Comparison of ENCODE assay signal across 32 mouse cellular contexts in genomic region chr15:88448272-88448671, GRCm38 (mm10).
"Had no signal": no experiment of that assay in that cellular context is flagged by ENCODE, and none has a peak within 500 bp of the region (broad histone marks: within the 10 kb centered on the region; RNA-seq: fewer than 3 reads in every experiment).

No protein-coding gene starts in this region.

- H3K4me2 ChIP-seq: limb, embryonic 12.5 days; limb, embryonic 13.5 days; limb, embryonic 15.5 days; liver, embryonic 11.5 days; liver, embryonic 12.5 days; liver, embryonic 13.5 days; liver, embryonic 15.5 days; lung, embryonic 14.5 days; lung, embryonic 15.5 days; midbrain, embryonic 11.5 days; midbrain, embryonic 12.5 days; midbrain, embryonic 13.5 days; midbrain, embryonic 15.5 days; neural tube, embryonic 12.5 days had no signal

- H3K9ac ChIP-seq: limb, embryonic 12.5 days; limb, embryonic 13.5 days; limb, embryonic 15.5 days; liver, embryonic 12.5 days; liver, embryonic 13.5 days; liver, embryonic 14.5 days; liver, embryonic 15.5 days; liver, postnatal 0 days; lung, embryonic 14.5 days; lung, embryonic 15.5 days; midbrain, embryonic 12.5 days; midbrain, embryonic 13.5 days; midbrain, embryonic 15.5 days; neural tube, embryonic 12.5 days had no signal

- H3K27me3 ChIP-seq: limb, embryonic 12.5 days; limb, embryonic 13.5 days; limb, embryonic 15.5 days; liver, embryonic 12.5 days; liver, embryonic 13.5 days; liver, embryonic 15.5 days; lung, embryonic 15.5 days; megakaryocyte, embryonic 14.5 days; midbrain, embryonic 13.5 days; midbrain, embryonic 15.5 days; neural tube, embryonic 12.5 days had no signal

- H3K9me3 ChIP-seq: limb, embryonic 10.5 days; limb, embryonic 13.5 days; limb, embryonic 15.5 days; lung, embryonic 15.5 days; midbrain, embryonic 10.5 days; midbrain, embryonic 12.5 days; midbrain, embryonic 13.5 days; midbrain, embryonic 15.5 days; neural tube, embryonic 12.5 days had no signal

- H3K27ac ChIP-seq: limb, embryonic 10.5 days; limb, embryonic 12.5 days; limb, embryonic 13.5 days; limb, embryonic 15.5 days; liver, embryonic 12.5 days; liver, embryonic 13.5 days; liver, embryonic 14.5 days; liver, embryonic 15.5 days; lung, embryonic 15.5 days; macrophage; midbrain, embryonic 10.5 days; midbrain, embryonic 12.5 days; midbrain, embryonic 13.5 days; midbrain, embryonic 15.5 days; neural tube, embryonic 12.5 days had no signal

- H3K4me3 ChIP-seq: limb, embryonic 10.5 days; limb, embryonic 12.5 days; limb, embryonic 13.5 days; limb, embryonic 15.5 days; liver, embryonic 12.5 days; liver, embryonic 13.5 days; liver, embryonic 15.5 days; lung, embryonic 15.5 days; megakaryocyte, embryonic 14.5 days; midbrain, embryonic 10.5 days; midbrain, embryonic 12.5 days; midbrain, embryonic 13.5 days; midbrain, embryonic 15.5 days; myocyte; neural tube, embryonic 12.5 days had no signal

- H3K4me1 ChIP-seq: limb, embryonic 10.5 days; limb, embryonic 12.5 days; limb, embryonic 13.5 days; limb, embryonic 15.5 days; liver, embryonic 12.5 days; liver, embryonic 13.5 days; liver, embryonic 15.5 days; lung, embryonic 15.5 days; megakaryocyte, embryonic 14.5 days; midbrain, embryonic 10.5 days; midbrain, embryonic 12.5 days; midbrain, embryonic 13.5 days; midbrain, embryonic 15.5 days; neural tube, embryonic 12.5 days had no signal

- H3K36me3 ChIP-seq: limb, embryonic 10.5 days; limb, embryonic 12.5 days; limb, embryonic 13.5 days; limb, embryonic 15.5 days; liver, embryonic 12.5 days; liver, embryonic 13.5 days; liver, embryonic 15.5 days; lung, embryonic 15.5 days; midbrain, embryonic 10.5 days; midbrain, embryonic 12.5 days; midbrain, embryonic 13.5 days; midbrain, embryonic 15.5 days; neural tube, embryonic 12.5 days had no signal

- ATAC-seq: liver, embryonic 12.5 days; liver, postnatal 0 days; lung, postnatal 0 days; midbrain, embryonic 13.5 days; midbrain, embryonic 15.5 days; midbrain, embryonic 16.5 days had no signal

- DNase-seq: left cerebral cortex, postnatal 4 days; liver; liver, embryonic 13.5 days; liver, postnatal 0 days; lung, adult 18-20 months; lung, adult 2 months; lung, embryonic 14.5 days; lung, postnatal 10 days; lung, postnatal 14 days; lung, postnatal 36 days; lung, postnatal 4 days; midbrain, embryonic 14.5 days had no signal
